Mouse (Mus musculus) liver, adult 2 months (tissue): ENCODE data around the gene Zdhhc7.

Experiments used
- CTCF ChIP-seq: fragments of 200-500 bp; IDR thresholded peaks from 2 replicates; pipeline ENCODE4 v1.5.1; 2011; ENCODE audit warnings: low read depth, low read length, control low read depth
- POLR2A ChIP-seq: fragments of 200-500 bp; IDR thresholded peaks from 2 replicates; pipeline ENCODE4 v1.6.1; 2011; ENCODE audit warnings: low read length, control low read depth; ENCODE audit not compliant: insufficient read depth; ENCODE audit errors: extremely low read depth

DNA sequence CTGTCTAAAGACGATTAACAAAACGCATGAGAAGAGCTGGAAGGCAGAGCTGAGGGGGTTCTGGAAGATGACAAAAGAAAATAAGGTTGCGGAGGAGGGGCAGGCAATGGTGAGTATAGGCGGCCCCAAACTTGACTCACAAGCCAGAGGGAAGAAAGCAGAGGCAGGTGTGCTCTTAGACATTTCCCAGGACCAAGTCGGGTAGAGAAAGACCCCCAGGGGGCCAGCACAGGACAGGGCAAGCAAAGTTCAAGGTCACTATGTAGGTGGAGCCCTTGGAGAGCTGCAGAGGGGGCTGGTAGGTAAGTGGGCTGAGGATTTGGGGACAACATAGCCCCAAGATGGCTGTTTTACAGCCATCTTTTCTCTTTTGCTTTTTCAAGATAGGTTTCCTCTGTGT lies 21.9 kb downstream of the Zdhhc7 start:
- no peak for TF ChIP-seq POLR2A
- TF ChIP-seq CTCF: no peak
